Mouse (Mus musculus): ENCODE measurements at regions not wholly inside any gene's neighbourhood (a gene's known extent, or its start where the extent isn't known, plus 50 kb on each side); places are given as distances from the start of the nearest gene placed in this dataset.
A peak's percentile ranks its signal among the peaks of the same experiment; 100 is the strongest.

DNA sequence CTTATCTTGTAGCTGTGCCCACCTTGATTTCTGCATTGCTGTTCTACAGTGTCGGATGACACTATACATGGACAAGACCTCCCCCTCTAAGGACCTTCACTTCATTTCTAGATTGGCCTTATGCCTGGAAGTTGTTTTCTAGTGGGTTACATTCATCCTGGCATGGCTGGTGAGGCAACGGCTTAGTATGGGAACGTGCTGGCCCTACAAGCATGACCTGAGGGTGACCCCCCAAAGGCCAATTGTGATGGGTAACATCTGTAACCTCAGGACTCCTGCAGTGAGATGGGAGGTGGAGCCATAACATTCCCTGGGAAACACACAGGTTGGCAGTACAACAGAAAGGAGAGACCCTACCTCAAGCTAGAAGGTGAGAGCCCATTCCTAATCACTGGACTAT lies 139.7 kb downstream of the Foxb1 start:
- 59% methylated on average over 3 of the region's 3 CpGs for WGBS
- Histone ChIP-seq H3K4me3 (ENCODE audit: low read length) (no peak overlapping the region), H3K27me3 (ENCODE audit: insufficient read depth, low read length) (no peaks in the 10 kb centered on the region), H3K4me2 (ENCODE audit: low read depth, low read length) (no peak overlapping the region), H3K27ac (no peak overlapping the region), H3K9ac (replicated peaks; ENCODE audit: low read length) (no peak overlapping the region), H3K9me3 (ENCODE audit: low read length) (no peaks in the 10 kb centered on the region), H3K4me1 (ENCODE audit: insufficient read depth, low read length) (no peaks in the 10 kb centered on the region), H3K36me3 (ENCODE audit: insufficient read depth, low read length) (no peaks in the 10 kb centered on the region)
- no peak for ATAC-seq
- DNase-seq (ENCODE audit: low spot score) = no peak
- TF ChIP-seq CTCF (IDR thresholded peaks at IDR 0.05; ENCODE audit: low read depth) = no peak

DNA sequence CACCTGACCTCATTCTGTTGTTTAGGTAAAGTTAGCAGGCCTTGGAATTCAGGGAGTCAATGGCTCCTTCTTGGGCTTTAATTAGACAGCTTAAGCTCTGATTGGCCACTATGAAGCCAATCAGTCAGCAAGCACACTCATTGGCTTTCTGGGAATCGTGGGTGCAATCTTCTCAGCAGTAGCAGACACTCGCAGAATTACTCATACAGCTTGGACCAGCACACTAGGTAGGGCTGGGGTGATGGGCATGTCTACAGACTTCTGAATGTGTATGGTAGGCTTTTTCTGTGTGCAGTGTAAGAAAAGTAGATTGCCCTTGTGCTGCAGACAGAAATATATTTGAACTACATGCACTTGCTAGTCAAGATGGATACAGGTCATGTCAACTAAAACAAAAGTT lies 143.4 kb downstream of the Foxb1 start:
- no peaks in the 10 kb centered on the region for H3K4me1 ChIP-seq (ENCODE audit: insufficient read depth, low read length)
- no peaks in the 10 kb centered on the region for H3K27me3 ChIP-seq (ENCODE audit: insufficient read depth, low read length)
- H3K36me3 ChIP-seq (ENCODE audit: insufficient read depth, low read length) = no peaks in the 10 kb centered on the region
- DNase-seq (ENCODE audit: low spot score) (no peak), ATAC-seq (no peak)
- H3K9ac ChIP-seq (replicated peaks; ENCODE audit: low read length) = no peak overlapping the region
- H3K27ac ChIP-seq = no peak overlapping the region
- no peak overlapping the region for H3K4me2 ChIP-seq (ENCODE audit: low read depth, low read length)
- WGBS = 83% methylated on average over 2 of the region's 2 CpGs
- H3K4me3 ChIP-seq (ENCODE audit: low read length) = no peak overlapping the region
- no peak for TF ChIP-seq CTCF (IDR thresholded peaks at IDR 0.05; ENCODE audit: low read depth)
- no peaks in the 10 kb centered on the region for H3K9me3 ChIP-seq (ENCODE audit: low read length)

DNA sequence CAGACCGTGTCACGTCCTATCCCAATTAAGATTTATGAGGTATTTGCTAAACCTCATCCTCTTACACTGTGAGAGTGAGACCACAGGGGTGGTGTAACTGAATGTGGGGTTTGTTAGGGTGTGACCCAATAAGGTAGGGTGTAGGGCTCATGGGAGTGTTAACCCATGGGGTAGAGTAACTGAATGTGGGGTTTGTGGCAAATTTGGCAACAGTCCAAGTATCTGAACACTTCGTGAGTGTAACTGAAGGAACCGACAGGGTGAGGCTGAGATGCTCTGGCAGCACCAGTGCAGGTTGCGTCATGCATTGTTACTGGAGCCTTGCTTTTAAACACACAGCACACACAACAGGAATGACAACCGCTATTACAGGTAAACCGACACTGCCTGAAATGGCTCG lies 144.1 kb downstream of the Anxa2 start:
- ATAC-seq (no peak), DNase-seq (ENCODE audit: low spot score) (no peak)
- H3K4me2 ChIP-seq (ENCODE audit: low read depth, low read length) = no peak overlapping the region
- no peaks in the 10 kb centered on the region for H3K9me3 ChIP-seq (ENCODE audit: low read length)
- no peak overlapping the region for H3K27ac ChIP-seq
- H3K9ac ChIP-seq (replicated peaks; ENCODE audit: low read length) = no peak overlapping the region
- H3K36me3 ChIP-seq (ENCODE audit: insufficient read depth, low read length) = no peaks in the 10 kb centered on the region
- no peaks in the 10 kb centered on the region for H3K4me1 ChIP-seq (ENCODE audit: insufficient read depth, low read length)
- WGBS = 73% methylated on average over 8 of the region's 8 CpGs
- H3K4me3 ChIP-seq (ENCODE audit: low read length) = no peak overlapping the region
- H3K27me3 ChIP-seq (ENCODE audit: insufficient read depth, low read length) = no peaks in the 10 kb centered on the region
- TF ChIP-seq CTCF (IDR thresholded peaks at IDR 0.05; ENCODE audit: low read depth) = no peak

DNA sequence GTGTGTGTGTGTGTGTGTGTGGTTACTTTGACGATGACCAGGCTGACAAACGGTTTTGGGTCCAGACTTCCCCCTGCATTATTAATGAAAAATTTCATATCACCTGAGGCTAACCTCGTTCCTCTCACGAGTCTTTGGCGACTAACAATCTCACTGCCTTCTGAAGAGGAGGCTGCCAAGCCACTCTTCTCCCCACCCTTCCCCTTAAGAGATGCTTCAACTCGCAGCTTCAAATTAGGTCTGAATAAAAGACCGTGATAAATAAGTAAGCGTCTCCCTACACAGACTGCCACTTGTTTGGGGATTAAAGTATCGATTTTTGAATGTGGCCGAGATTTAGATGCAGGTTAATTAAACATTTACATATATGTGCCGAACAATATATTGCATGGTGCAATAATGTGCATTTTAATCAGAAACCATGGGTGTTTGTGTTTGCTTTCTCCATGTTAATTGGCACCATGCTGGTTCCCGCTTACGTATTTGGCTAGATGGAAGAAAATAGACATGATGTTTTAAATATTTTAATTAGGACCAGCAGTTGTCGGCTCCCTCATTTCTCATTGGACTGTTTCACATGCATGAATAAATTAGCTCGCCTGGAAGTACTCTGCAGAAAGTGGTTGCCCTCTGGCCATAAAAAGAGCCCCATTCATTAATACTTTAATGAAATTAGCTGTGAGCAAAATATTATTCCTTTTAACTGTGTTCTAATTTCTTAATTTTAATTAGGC lies 139.1 kb downstream of the Anxa2 start:
- H3K27me3 ChIP-seq (ENCODE audit: insufficient read depth, low read length) = no peaks in the 10 kb centered on the region
- H3K27ac ChIP-seq = no peak overlapping the region
- H3K9ac ChIP-seq (replicated peaks; ENCODE audit: low read length) = no peak overlapping the region
- H3K4me1 ChIP-seq (ENCODE audit: insufficient read depth, low read length) = no peaks in the 10 kb centered on the region
- DNase-seq (ENCODE audit: low spot score) = peak; percentile 49
- peak overlapping the region; percentile 25; the same call in 1 of the 2 replicates for H3K4me2 ChIP-seq (ENCODE audit: low read depth, low read length)
- WGBS = 37% methylated on average over 15 of the region's 15 CpGs
- TF ChIP-seq CTCF (IDR thresholded peaks at IDR 0.05; ENCODE audit: low read depth) = no peak
- no peaks in the 10 kb centered on the region for H3K9me3 ChIP-seq (ENCODE audit: low read length)
- H3K4me3 ChIP-seq (ENCODE audit: low read length) = no peak overlapping the region
- no peaks in the 10 kb centered on the region for H3K36me3 ChIP-seq (ENCODE audit: insufficient read depth, low read length)
- ATAC-seq = 0 out of 2 replicates have a peak, but pooled peaks have one; percentile 24

DNA sequence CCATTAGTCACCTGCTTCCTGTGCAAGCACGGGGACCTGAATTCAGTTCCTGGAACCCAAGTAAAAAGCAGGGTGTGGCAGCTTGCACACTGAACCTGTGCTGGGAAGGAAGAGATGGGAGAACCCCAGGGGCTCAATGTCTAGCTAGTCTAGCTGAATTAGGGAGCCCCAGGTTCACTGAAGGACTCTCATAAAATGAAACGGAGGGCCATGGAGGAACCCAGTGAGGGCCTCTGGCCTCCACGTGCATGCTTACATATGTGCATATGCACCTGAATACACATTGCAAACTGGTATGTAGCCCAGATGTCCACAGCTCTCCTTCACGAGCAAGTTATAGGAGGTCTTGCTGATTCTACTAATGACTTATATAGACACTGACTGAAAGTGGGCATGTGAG lies 135.4 kb downstream of the Anxa2 start:
- no peak overlapping the region for H3K4me2 ChIP-seq (ENCODE audit: low read depth, low read length)
- H3K9me3 ChIP-seq (ENCODE audit: low read length) = no peaks in the 10 kb centered on the region
- no peak overlapping the region for H3K9ac ChIP-seq (replicated peaks; ENCODE audit: low read length)
- H3K36me3 ChIP-seq (ENCODE audit: insufficient read depth, low read length) = no peaks in the 10 kb centered on the region
- no peak overlapping the region for H3K27ac ChIP-seq
- WGBS = 81% methylated on average over 4 of the region's 4 CpGs
- DNase-seq (ENCODE audit: low spot score) (no peak), ATAC-seq (no peak)
- no peaks in the 10 kb centered on the region for H3K27me3 ChIP-seq (ENCODE audit: insufficient read depth, low read length)
- H3K4me1 ChIP-seq (ENCODE audit: insufficient read depth, low read length) = no peaks in the 10 kb centered on the region
- no peak for TF ChIP-seq CTCF (IDR thresholded peaks at IDR 0.05; ENCODE audit: low read depth)
- H3K4me3 ChIP-seq (ENCODE audit: low read length) = no peak overlapping the region

DNA sequence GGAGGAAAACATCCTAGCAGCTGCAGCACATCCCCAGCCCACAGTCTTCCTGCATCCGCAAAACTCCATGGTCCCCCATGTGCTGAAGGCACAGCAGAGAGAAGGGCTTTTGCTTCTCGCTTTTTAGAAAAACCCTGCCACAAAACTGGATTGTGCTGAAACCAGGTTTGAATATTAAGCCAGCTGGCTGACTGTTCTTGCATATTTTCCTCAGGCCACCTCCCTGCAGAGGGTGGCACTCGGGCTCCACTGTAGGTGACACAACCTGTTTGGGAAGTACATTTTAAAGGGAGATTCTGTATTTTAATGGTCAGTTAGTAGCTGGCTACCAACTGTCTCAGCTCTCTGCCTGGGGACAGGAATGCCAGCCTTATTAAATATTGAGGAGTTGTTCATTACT lies 133.7 kb downstream of the Anxa2 start:
- no peak overlapping the region for H3K4me2 ChIP-seq (ENCODE audit: low read depth, low read length)
- 67% methylated on average over 3 of the region's 3 CpGs for WGBS
- H3K9me3 ChIP-seq (ENCODE audit: low read length) = no peaks in the 10 kb centered on the region
- no peak overlapping the region for H3K4me3 ChIP-seq (ENCODE audit: low read length)
- no peaks in the 10 kb centered on the region for H3K27me3 ChIP-seq (ENCODE audit: insufficient read depth, low read length)
- no peaks in the 10 kb centered on the region for H3K4me1 ChIP-seq (ENCODE audit: insufficient read depth, low read length)
- H3K36me3 ChIP-seq (ENCODE audit: insufficient read depth, low read length) = no peaks in the 10 kb centered on the region
- no peak for DNase-seq (ENCODE audit: low spot score)
- TF ChIP-seq CTCF (IDR thresholded peaks at IDR 0.05; ENCODE audit: low read depth) = no peak
- ATAC-seq = no peak
- no peak overlapping the region for H3K27ac ChIP-seq
- no peak overlapping the region for H3K9ac ChIP-seq (replicated peaks; ENCODE audit: low read length)

DNA sequence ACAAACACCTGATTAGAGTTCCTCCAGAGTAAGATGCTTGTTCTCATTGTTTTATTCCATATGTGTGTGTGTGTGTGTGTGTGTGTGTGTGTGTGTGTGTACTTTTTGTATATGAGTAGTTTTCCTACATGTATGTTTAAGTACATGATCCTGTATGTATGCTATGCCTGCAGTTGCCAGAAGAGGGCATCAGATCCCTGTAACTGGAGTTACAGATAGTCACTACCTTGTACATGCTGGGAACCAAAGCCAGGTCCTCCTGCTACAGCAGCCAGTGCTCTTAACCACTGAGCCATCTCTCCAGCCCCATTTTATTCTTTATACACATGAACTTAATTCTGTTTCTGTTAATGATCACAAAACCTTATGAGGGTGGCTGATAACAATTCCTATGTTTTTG lies 127.8 kb downstream of the Anxa2 start:
- Histone ChIP-seq H3K4me1 (ENCODE audit: insufficient read depth, low read length) (no peaks in the 10 kb centered on the region), H3K4me3 (ENCODE audit: low read length) (no peak overlapping the region), H3K27ac (no peak overlapping the region), H3K36me3 (ENCODE audit: insufficient read depth, low read length) (no peaks in the 10 kb centered on the region), H3K9me3 (ENCODE audit: low read length) (no peaks in the 10 kb centered on the region), H3K4me2 (ENCODE audit: low read depth, low read length) (no peak overlapping the region), H3K9ac (replicated peaks; ENCODE audit: low read length) (no peak overlapping the region), H3K27me3 (ENCODE audit: insufficient read depth, low read length) (no peaks in the 10 kb centered on the region)
- DNase-seq (ENCODE audit: low spot score) = no peak
- no peak for TF ChIP-seq CTCF (IDR thresholded peaks at IDR 0.05; ENCODE audit: low read depth)
- ATAC-seq = no peak
